Mouse (Mus musculus): Measurements from ENCODE around the gene Usb1.
A peak's percentile ranks its signal among the peaks of the same experiment; 100 is the strongest.

Usb1 gene

GRCm38 (mm10) chr8:95336363-95336762, 4.3 kb downstream of the Usb1 start:
- no peak for DNase-seq

GRCm38 (mm10) chr8:95341721-95342120, 9.6 kb downstream of the Usb1 start:
- no peak for DNase-seq

GRCm38 (mm10) chr8:95344668-95345067, 12.6 kb downstream of the Usb1 start:
- DNase-seq, result no peak

- DNase-seq, result peak; percentile 74
Observed at GRCm38 (mm10) chr8:95346643-95347545, 14.8 kb downstream of the Usb1 start.

- no peak for DNase-seq
Observed at GRCm38 (mm10) chr8:95348356-95348755, 16.3 kb downstream of the Usb1 start.

- peak; percentile 33 for DNase-seq
Observed at GRCm38 (mm10) chr8:95348811-95349630, 16.9 kb downstream of the Usb1 start.

- no peak for DNase-seq
Observed at GRCm38 (mm10) chr8:95351461-95351860, 19.4 kb downstream of the Usb1 start.

GRCm38 (mm10) chr8:95352151-95352870, 20.2 kb downstream of the Usb1 start, which contains the start of gene Mmp15:
Mmp15 (plus strand) TSS chr8:95352268.
- peak; percentile 31 for DNase-seq

- no peak for DNase-seq
Observed at GRCm38 (mm10) chr8:95352871-95353866, 21.1 kb downstream of the Usb1 start.

- no peak for DNase-seq
Observed at GRCm38 (mm10) chr8:95354606-95355005, 22.5 kb downstream of the Usb1 start.

- no peak for DNase-seq
Observed at GRCm38 (mm10) chr8:95358550-95359411, 26.7 kb downstream of the Usb1 start.

- DNase-seq, result no peak
Observed at GRCm38 (mm10) chr8:95360181-95361015, 28.3 kb downstream of the Usb1 start.

- no peak for DNase-seq
Observed at GRCm38 (mm10) chr8:95361016-95361341, 28.9 kb downstream of the Usb1 start.

- no peak for DNase-seq
Observed at GRCm38 (mm10) chr8:95362272-95362671, 30.2 kb downstream of the Usb1 start.

- no peak for DNase-seq
Observed at GRCm38 (mm10) chr8:95363849-95364248, 31.8 kb downstream of the Usb1 start.

- DNase-seq, result peak; percentile 67
Observed at GRCm38 (mm10) chr8:95369581-95370326, 37.7 kb downstream of the Usb1 start.

- no peak for DNase-seq
Observed at GRCm38 (mm10) chr8:95373389-95374002, 41.4 kb downstream of the Usb1 start.

GRCm38 (mm10) chr8:95374429-95374828, 42.3 kb downstream of the Usb1 start:
- DNase-seq, result no peak
